Mouse (Mus musculus): ENCODE results near the gene Ssc4d.

Gene Ssc4d

DNA sequence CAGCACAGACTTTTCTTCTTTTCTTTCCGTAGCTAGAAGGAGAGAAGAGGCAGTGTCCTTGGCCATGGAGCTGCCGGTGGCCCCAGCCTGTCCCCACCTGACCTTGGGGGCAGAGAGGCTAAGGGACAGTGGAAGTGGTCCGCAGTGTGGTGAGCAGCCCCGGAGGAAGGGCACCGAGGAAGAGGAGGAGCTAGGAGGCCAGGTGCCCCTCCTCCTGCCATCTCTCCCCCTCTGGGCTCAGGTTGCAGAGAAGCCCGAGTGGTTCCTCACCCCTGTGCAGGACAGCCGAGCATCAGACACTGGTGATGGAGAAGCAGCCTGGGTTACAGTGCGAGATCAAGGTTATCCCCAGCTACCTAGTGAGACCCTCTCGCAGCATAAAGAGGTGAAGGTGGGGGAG lies at the start of gene Ssc4d:
Ssc4d (minus strand) TSS at position 167 of the 400 bp plus-strand sequence.
- DNase-seq (ENCODE audit: low spot score), result no peak

- DNase-seq (ENCODE audit: low spot score), result no peak
These were observed 45.6 kb upstream of the Ssc4d start for GRCm38 (mm10) chr5:136019907-136020306.

DNA sequence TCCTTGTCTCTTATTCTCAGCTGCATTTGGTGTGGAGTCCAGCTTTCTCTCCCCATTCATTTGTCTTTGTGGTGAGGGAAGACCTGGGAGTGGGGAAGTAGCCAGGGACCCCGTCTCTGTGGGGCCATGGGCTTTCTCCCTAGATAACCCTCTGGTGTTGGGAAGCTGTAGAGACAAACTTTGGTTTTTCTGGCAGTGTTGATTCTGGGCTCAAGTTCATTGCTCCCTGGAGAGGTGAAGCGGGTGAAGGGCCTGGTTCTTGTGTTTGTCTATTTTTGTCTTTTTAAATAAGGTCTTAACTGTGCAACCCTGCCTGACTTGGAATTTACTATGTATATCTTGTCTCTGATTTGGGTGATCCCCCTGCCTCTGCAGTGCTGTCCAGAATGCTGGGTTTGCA lies 44.4 kb upstream of the Ssc4d start:
- DNase-seq (ENCODE audit: low spot score), result no peak

DNA sequence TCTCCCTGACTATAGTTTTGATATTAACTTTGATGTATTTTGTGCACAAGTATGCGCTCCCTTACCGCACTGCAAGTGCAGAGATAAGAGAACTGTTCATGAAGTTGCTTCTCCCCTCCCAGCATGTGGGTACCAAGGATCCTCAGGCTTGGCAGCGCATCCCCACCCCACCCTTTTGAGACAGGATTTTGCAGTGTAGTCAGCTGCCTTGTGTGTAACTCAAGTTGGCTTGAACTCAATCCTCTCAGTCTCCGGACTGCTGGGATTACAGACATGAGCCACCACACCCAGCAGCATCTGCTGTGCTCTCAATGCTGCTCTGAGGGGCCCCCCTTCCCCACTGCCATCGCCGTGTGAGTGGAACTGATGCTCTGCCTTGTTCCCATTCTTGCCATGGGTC lies 42.9 kb upstream of the Ssc4d start:
- no peak for DNase-seq (ENCODE audit: low spot score)

DNA sequence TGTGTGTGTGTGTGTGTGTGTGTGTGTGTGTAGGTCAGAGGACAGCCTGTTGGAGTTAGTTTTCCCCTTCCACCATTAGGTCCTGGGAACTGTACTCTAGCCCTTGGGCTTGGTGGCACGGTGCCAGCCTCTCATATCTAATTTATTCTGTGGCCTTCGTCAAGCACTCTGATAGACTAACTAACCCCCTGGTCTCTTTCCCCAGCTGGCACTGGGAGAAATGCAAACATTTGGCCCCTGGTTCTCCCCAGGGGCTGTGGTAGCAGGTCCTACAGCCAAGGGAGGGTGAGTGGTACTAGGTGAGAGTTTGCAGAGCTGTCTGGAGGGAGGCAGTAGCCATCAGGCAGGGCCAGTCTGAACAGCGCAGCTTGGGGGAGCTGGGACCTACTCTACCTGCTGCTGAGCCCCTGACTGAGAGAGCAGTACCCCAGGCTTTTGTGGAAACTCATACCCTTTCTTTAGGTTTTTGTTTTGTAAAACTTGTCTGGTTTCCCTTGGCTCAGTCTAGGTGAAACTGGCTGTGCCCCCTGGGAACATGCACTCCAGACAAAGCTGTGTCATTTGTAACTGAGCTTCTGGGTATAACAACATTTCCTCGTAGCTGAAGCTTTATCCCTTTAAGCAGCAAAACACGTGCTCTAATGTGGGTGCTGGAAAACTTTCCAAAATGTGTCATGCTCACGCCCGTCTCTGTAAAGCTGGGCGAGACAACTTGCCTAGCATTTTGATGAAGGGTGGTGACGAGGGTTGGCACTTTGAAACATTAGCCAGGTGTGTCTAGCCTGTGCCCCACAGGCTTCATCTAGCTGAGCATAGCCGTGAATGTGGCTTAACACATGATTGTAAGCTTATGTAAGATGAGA lies 41.9 kb upstream of the Ssc4d start:
- peak; percentile 65 for DNase-seq (ENCODE audit: low spot score)

GRCm38 (mm10) chr5:136015586-136015985 lies 41.3 kb upstream of the Ssc4d start:
- DNase-seq (ENCODE audit: low spot score), result no peak

DNA sequence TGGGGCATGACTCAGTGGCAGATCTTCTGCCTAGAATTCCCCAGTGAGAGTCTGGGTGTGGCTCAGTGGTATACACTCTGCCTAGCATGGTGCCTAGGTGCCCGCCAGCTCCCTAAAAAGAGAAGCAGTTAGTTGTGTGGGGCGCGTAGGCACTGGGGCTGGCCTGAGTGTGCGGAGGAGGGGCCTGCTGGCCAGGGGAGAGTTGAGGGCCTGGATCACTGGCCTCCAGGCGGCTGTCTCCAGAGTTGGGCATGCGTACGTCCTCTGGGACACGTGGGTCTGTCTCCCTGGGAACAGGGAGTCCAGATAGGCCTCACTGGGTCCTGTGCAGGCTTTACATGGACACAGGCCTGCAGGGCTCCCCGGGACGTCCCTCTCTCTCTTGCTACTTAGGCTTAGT lies 40.5 kb upstream of the Ssc4d start:
- DNase-seq (ENCODE audit: low spot score), result peak; percentile 67

DNA sequence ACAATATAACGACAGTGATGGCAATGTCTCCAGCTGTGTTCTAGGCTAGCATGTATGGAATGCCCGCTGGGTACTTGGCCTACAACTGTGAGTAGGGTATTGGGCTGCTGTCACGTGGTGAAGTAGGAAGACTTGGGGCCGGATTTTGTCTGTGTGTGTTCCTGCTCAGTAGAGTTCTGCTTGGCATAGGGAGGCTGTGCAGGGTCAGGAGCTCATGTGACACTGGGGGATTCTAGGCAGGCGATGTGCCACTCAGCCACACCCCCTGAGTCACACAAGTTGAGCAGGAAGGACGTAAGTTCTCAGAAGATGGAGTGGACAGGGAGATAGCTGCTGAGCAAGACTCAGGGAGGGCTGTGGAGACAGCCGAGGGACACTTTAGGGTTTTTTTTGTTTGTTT lies 33.4 kb upstream of the Ssc4d start:
- DNase-seq (ENCODE audit: low spot score), result no peak

DNA sequence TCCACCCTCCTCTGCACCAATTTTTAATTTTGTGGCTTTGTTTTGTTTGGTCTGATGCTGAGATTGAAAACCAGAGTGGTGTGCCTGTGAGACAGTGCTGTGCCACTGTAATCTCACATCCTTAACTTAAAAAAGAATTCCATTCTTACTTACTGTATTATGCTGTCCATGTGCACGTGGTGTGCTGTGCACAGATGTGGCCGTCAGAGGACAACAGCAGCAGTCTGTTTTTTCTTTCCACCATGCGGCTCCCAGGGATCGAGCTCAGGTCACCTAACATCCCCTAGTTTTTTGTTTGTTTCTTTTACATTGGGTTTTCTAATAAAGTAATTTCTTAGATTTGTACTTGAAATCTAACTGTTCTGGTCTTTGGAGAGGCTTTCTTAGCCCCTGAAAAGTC lies 30.2 kb upstream of the Ssc4d start:
- DNase-seq (ENCODE audit: low spot score), result no peak

DNA sequence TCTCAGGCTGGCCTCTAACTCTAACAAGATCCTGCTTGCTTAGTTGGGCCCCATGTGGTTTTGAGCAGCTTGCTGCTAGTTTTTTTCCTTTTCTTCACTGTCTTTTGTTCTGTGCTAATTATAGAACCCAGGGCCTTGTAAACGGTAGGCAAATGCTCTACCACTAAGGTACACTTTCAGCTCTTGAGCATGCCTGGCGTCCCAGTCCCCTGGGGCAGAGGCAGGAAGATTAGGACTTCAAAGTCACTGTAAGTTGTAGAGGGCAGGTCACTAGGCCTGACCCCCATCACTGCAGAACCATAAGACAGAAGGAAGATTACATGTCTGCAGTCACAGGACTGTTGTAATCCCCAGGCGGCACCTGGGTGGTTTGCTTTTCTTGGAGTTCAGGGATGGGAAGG lies 28.4 kb upstream of the Ssc4d start:
- no peak for DNase-seq (ENCODE audit: low spot score)

DNA sequence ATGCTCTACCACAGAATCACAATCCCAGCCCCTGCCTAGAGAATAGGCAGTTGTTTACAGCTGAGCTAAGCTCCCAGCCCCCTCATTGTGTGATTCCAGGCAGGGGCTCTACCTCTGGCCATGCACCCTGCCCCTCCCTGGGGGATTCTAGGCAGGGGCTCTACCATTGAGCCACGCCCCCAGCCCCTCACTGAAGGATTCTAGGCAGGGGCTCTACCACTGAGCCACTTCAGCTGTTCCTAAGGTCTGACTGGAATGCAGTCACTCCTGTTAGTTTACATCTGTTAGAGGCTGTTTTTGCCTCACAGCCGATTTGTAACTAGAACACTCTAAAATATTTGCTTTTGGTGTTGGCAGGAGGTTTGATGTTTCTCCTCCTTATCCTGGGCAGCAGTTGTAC lies 28.0 kb upstream of the Ssc4d start:
- no peak for DNase-seq (ENCODE audit: low spot score)

GRCm38 (mm10) chr5:136001222-136001621 lies 26.9 kb upstream of the Ssc4d start:
- no peak for DNase-seq (ENCODE audit: low spot score)

DNA sequence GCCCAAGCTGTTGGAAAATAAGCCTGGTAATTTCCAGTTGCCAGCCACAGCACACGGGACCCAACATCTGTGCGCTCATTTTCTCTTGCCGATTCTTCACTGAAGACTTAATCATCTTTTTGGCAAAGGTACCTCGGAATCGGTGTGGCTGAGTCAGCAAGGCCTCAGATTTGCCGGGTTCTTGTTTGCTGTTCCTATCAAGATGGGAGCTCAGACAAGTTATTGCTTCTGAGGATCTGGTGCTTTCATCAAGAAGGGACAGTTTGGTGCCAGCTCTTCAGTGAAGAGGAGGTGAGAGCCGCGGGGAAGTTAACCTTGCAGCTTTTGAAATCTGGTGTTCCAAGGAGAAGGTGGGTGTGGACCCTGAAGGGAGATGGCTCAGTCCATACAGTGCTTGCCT lies 21.8 kb upstream of the Ssc4d start:
- no peak for DNase-seq (ENCODE audit: low spot score)

DNA sequence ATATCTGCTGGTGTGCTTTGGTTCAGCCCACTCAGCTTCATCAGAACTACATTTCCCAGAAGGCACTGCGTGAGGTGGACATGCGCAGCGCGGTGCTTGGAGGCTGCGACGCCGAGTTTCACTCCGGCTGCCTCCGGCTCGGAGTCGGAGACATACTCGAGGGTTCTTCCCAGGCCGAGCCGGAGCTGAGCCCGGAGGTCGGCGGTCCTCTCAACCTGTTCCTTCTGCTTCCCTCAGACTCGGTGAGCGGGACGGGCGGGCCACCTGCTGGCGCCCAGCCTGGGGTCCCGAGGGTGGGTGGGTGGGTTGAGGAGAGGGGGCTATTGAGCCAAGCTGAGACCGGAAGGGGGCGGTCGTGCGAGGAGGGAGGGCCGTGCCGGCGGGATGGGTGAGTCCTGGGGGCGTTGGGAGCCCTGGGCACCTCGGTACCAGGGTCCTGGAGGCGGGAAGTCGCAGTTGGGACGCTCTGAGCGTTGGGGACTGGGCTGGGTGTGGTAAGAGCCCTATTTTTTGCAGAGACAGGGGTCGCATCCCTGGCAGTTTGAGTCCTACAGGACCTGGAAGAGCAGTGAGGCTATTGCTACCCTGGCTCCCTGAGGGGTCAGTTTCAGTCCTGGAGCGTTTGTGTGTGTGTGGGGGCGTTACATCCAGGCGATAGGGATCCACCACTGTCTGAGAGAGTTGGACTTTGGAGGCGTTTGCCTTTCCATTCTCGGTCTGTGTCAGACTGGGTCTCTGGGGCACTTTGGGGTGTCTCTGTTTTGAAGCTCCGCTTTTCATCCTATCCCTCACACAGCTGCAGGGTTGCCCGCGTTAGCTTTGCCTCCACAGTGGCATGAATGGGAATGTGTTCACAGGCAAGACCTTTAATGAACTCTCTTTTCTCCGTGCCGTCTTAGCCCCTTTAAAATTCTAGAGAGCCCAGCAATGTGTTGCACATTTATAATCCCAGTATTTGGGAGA lies 20.7 kb upstream of the Ssc4d start, which contains the start of gene Dtx2:
Dtx2 (plus strand) TSS at position 76 of the 963 bp plus-strand sequence.
- DNase-seq (ENCODE audit: low spot score), result peak; percentile 80

- DNase-seq (ENCODE audit: low spot score), result no peak
These were observed 20.0 kb upstream of the Ssc4d start for GRCm38 (mm10) chr5:135994335-135994724.

- DNase-seq (ENCODE audit: low spot score), result no peak
These were observed 19.1 kb upstream of the Ssc4d start for GRCm38 (mm10) chr5:135993381-135993965.

GRCm38 (mm10) chr5:135990601-135991000 lies 16.3 kb upstream of the Ssc4d start:
- DNase-seq (ENCODE audit: low spot score), result no peak

DNA sequence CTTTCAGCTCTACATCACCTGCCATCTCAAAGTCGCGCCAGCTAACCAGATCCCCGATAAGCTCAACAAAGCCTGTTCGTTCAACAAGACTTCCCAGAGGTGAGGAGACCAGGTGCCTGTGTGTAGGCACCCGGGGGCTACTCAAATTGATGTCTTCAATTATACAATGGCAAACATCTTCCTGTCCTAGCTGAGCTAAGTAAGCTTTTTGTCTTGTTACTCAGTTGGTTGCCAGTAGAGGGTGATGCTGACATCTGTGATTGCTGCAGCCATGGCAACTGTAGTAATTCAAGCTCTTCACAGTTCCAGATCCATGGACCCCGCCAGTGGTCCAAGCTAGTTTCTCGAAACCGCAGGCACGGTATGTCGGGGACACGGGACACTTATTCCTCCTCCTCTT lies 12.9 kb upstream of the Ssc4d start:
- no peak for DNase-seq (ENCODE audit: low spot score)

DNA sequence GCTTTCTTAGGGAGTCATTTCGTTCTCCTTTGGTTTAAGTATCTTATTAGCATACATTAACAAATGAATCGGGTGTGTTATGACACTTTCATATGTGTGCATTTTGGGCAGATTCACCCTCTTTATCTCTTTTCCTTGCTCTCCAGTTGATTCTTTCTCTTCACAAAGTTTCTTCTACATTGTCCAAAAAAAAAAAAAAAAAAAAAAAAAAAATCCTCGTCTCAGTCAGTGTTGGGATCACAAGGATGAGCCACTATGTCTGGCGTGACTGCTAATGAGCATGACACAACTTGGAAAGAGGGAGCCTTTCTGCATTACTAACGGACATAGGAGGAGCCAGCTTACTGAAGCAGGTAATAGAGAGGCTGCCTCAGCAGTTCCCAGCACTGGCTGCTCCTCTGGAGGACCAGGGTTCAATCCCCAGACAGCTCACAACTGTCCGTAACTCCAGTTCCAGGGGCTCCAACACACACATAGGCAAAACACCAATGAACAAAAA lies 10.3 kb upstream of the Ssc4d start:
- no peak for DNase-seq (ENCODE audit: low spot score)

GRCm38 (mm10) chr5:135982398-135982797 lies 8.1 kb upstream of the Ssc4d start:
- DNase-seq (ENCODE audit: low spot score), result no peak

DNA sequence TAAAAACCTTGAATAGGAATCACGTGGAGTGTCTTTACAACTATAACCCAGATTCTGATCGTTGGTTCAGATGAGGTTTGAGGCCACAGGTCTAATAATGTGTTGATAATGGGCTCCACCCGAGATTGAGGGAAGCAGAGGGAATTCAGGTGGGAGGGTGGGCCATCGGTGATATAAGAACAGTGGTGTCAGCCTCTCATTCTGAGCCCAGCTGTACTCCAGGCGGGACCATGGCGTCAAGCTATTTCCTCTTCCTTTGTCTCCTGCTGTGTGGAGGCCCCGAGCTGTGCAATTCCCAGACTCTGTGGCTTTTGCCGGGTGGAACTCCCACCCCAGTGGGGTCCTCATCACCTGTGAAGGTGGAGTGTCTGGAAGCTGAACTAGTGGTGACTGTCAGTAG lies 5.6 kb upstream of the Ssc4d start, which contains the start of gene Zp3:
Zp3 (plus strand) TSS at position 196 of the 400 bp plus-strand sequence.
- DNase-seq (ENCODE audit: low spot score), result no peak

GRCm38 (mm10) chr5:135979381-135979780 lies 5.0 kb upstream of the Ssc4d start:
- no peak for DNase-seq (ENCODE audit: low spot score)
